Mouse (Mus musculus) megakaryocyte, embryonic 14.5 days (primary cell): ENCODE measurements around the gene Ces1h.

Source experiments
- FLI1 ChIP-seq: IDR thresholded peaks from 2 replicates; pipeline ENCODE4 v1.6.1; 2012; ENCODE audit warnings: low read length, inconsistent platforms, mixed read lengths
- GATA1 ChIP-seq: IDR thresholded peaks from 3 replicates; pipeline ENCODE4 v1.6.1; 2012; ENCODE audit warnings: mixed read lengths, low read length, inconsistent platforms, borderline replicate concordance

GRCm38 (mm10) chr8:93332703-93333102 is 46.8 kb downstream of the Ces1h start:
- TF ChIP-seq GATA1 (no peak), FLI1 (no peak)
